Mouse (Mus musculus) lung, adult 18-20 months (tissue): ENCODE results near the gene Ankle2.

Experiments
- DNase-seq, 2 experiments: peaks; one replicate each; pipeline ENCODE4 v3.0.0; 2022; ENCODE audit warnings: mixed read lengths in 2 of 2

Gene Ankle2

GRCm38 (mm10) chr5:110285156-110285555, 54.4 kb downstream of the Ankle2 start:
- DNase-seq: no peak

- DNase-seq: peak; percentile 91 to 92
Measured at GRCm38 (mm10) chr5:110285770-110286445, 55.1 kb downstream of the Ankle2 start, which contains the start of the genes Pxmp2 and Pole. TSS of gene Pxmp2 (minus strand) at chr5:110286186. TSS of gene Pole (plus strand) at chr5:110286306.

- no peak for DNase-seq
Measured at GRCm38 (mm10) chr5:110286446-110287083, 55.8 kb downstream of the Ankle2 start.

GRCm38 (mm10) chr5:110287084-110287475, 56.3 kb downstream of the Ankle2 start:
- DNase-seq: no peak

GRCm38 (mm10) chr5:110291649-110292048, 60.8 kb downstream of the Ankle2 start:
- no peak for DNase-seq

- no peak for DNase-seq
Measured at GRCm38 (mm10) chr5:110296637-110297036, 65.8 kb downstream of the Ankle2 start.

- no peak for DNase-seq
Measured at GRCm38 (mm10) chr5:110300591-110300990, 69.8 kb downstream of the Ankle2 start.
